Mouse (Mus musculus) kidney, adult 18-20 months (tissue): ENCODE results near the gene Dusp16.

Experiments
- DNase-seq: peaks from one replicate; pipeline ENCODE4 v3.0.0; 2021

Gene Dusp16

GRCm38 (mm10) chr6:134791251-134792118 is 940 bp downstream of the Dusp16 start:
- DNase-seq: peak; percentile 56

DNA sequence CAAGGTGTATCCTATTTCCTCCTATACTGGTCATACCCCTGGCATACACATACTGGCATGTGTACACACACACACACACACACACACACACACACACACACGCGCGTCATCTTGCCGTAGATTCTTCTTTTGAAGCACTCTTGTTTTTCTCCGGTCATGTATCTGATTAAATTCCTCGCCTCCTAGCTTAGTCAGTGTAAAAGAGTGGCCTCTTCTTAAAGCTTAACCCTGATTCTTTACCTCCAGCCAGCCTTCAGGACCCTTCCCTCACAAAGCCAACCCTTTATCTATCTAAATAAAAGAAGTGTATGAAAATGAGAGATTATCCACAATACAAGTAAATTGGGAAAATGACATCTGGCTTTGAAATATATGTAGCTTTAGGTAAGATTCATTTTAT is 3.3 kb downstream of the Dusp16 start:
- no peak for DNase-seq

DNA sequence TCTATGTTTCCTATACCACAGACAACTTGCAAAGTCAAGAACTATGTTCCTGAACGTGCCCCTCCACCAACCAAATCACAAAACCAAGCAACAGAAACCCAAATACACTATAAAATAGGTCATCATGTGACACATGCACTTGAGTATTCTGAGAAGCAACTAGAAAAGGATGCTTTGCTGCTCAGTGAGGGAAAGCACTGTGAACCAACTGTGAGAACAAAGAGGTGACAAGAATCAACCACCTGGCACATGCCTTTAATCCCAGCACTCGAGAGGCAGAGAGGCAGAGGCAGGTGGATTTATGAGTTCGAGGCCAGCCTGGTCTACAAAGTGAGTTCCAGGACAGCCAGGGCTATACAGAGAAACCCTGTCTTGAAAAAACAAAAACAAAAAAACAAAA is 6.0 kb downstream of the Dusp16 start:
- DNase-seq: no peak

GRCm38 (mm10) chr6:134782900-134783299 is 9.5 kb downstream of the Dusp16 start:
- DNase-seq: no peak

- DNase-seq: no peak
Measured at GRCm38 (mm10) chr6:134781494-134781913, 10.9 kb downstream of the Dusp16 start.

GRCm38 (mm10) chr6:134780024-134780423 is 12.4 kb downstream of the Dusp16 start:
- DNase-seq: no peak

DNA sequence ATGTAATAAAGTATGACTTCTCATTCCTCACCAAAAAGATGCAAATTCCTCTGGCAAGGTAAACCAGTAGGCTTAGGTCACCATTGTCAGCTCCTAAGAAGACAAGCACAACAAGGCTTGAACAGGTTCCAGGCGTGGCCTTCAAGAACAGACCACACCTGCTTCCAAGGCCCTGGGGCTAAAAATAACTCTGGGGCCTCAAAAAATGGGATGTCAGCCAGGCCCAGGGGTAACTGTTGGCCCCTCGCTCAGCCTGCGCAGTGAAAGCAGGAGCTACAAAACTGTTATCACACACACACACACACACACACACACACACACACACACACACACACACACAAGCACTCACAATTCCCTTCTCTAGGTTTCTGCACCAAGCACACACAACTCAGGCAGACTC is 18.5 kb downstream of the Dusp16 start:
- no peak for DNase-seq

DNA sequence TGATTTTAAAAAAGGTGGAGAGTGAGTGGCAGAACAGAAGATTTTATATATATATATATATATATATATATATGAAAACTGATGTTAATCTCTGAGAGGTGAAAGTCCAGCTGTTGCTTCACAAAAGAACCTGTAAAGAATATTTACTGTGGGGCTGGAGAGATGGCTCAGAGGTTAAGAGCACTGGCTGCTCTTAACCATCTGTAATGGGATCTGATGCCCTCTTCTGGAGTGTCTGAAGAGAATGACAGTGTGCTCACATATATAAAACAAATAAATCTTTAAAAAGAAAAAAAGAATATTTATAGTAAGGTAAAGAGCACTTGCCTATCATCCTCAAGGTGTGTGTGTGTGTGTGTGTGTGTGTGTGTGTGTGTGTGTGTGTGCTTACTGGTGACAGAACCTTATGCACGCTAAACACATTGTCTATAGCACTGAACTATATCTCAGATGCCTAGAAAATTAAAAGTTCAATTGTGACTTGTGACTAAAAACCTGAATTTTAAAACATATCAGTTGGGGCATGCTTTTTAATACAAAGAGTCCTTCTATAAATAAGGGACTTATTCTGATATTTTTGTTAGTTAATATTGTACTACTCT is 19.0 kb downstream of the Dusp16 start:
- DNase-seq: no peak

GRCm38 (mm10) chr6:134770339-134770738 is 22.1 kb downstream of the Dusp16 start:
- no peak for DNase-seq

DNA sequence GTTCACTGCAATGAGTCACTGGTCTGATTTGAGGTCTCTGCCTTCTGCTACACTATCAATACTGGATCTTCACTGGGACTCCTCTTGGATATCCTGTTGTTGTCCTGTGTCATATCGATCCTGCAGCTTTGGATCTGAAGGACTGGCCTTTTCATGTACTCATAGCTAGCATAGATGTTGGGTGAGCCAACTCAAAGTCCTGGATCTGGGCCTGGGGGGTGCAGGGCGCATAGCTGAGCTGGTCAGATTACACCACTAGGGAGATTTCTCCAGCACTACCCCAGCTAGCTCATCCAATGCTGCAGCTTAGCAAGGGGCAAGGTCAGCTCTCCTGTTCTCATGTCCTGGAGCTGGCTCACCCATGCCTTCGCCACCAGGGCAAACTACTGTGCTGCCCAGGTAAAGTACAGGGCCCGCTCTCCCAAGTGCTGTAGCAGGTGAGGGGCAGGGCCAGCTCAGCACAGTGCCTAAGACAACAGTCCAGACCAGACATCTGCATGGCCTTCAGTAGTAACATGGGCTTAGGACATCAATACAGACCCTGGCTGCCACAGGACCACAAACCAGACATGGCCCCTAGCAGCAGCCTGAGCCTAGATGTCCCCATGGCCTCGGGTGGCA is 27.9 kb downstream of the Dusp16 start:
- DNase-seq: no peak

DNA sequence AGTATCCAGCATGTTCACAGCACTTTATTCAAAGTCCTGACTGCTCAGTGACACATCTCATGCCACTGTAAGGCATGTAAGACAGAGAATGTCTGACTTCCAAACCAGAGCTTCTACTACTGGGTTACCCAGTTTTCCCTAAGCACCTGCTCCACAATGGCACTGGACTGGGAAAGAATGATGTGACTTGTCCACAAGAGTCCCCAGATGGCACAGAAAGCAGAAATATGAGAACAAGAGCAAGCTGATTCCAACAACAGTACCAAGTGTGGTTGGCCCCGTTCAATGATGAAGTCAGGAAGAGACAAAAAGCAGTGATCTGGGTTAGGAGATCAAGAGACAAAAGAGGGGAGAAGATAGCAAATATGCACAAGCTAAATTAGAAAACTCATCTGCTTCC is 29.0 kb downstream of the Dusp16 start:
- DNase-seq: no peak

GRCm38 (mm10) chr6:134761808-134762207 is 30.6 kb downstream of the Dusp16 start:
- DNase-seq: no peak

DNA sequence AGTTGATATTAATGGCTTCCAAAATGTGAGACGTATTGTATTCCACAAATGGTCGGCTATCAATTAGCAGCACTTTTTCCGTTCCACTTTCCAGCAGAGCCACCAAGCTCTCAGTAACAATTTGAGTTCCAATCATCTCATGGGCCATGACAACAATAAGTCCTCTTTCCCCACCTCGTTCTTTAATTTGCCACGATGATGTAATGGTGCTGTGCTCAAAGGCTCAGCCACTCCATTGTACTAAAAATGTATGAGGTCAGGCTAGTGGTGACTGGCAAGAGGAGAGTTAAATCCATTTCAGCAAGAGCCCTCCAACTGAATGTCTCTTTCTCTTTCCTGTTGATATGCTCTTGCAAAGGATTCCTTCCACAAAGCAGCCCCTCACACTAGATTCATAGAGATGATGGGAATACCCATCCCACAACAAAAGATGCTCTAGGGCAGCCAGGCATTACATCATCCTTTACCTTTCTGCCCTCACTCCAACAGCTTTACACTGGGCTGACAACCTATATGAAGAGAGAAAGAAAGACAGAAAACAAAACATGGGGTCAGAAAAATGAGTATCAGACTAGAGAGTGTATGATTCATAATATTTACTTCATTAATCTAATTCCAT is 31.4 kb downstream of the Dusp16 start:
- no peak for DNase-seq

GRCm38 (mm10) chr6:134756058-134756457 is 36.4 kb downstream of the Dusp16 start:
- DNase-seq: no peak

- no peak for DNase-seq
Measured at GRCm38 (mm10) chr6:134753858-134754257, 38.6 kb downstream of the Dusp16 start.

GRCm38 (mm10) chr6:134753412-134753811 is 39.0 kb downstream of the Dusp16 start:
- DNase-seq: no peak

DNA sequence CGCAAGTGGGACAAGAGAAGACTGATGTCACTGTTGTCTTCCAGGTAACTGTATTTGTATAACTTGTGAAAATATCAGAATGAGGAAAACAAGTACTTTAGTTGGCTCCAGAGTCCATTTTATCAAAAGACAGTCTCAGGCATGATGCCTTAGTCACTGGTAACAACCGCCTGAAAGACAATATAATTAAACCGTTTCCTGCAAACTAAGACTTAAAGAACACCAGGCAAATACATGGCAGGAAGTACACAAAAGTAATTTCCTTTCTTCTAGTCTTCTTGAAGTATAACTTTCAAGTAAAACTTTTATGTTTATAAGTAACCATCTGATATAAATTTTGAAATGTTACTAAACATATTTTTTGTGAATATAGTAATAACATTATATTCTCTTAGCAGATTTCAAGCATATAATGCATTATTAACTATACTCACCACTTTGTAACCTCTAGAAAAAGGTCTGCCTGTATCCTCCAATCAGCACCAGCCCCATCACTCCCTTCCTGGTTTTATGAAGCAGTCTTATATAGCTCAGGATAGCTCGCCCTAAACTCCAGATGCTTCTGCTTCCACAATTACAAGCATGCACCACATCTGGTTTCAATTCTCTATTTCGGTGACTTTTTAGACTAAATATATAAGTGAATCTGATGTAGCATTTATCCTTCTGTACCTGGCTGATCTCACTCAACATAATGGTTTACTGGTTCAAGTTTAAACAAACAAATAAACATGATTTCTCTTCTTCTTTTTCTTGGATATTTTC is 40.4 kb downstream of the Dusp16 start:
- no peak for DNase-seq

DNA sequence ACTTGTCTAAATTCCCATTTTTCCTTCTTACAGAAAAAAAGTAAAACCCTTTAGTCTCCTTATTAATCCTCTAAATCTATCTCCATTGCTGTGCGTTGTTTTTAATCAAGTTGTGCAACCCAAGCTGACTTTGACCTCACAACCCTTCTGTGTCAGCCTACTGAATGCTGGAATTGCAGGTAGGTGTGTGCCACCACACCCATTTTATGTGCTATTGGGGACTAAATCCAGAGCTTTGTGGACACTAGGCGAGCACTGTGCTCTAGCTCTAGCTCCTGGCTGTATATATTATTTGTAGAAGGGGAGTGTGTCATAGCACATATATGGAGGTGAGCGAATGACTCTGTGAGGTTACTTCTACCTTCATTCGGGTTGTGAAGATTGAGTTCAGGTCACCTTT is 41.3 kb downstream of the Dusp16 start:
- DNase-seq: no peak

GRCm38 (mm10) chr6:134748126-134748525 is 44.3 kb downstream of the Dusp16 start:
- no peak for DNase-seq

DNA sequence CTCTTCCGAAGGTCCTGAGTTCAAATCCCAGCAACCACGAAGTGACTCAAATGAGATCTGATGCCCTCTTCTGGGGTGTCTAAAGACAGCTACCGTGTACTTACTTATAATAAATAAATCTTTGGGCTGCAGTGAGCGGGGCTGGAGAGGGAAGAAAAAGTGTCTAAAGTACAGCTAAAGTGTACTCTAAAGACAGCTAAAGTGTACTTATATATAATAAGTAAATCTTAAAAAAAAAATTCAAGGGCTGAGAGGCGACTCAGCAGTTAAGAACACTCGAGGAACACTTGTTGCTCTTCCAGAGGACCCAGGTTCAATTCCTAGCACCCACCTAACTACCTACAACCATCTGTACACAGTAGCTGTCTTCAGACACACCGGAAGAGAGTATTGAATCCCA is 46.5 kb downstream of the Dusp16 start:
- no peak for DNase-seq

DNA sequence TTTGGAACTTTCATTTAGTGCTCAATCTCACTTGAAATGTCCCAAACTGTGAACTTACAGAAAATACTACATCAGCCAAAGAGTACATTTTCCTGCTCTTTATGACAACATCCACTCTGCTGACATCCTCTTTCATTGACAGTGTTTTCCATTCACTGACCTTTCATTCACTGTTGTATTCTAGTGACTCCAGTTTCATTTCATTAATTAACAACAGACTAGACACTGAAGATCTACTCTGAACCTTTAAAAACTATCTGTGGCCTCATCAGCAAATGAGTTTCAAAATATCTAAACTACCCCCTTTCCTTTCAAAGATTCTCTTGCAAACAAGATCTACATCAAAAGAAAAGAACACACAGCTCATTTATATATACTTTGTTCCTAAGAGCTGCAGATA is 48.9 kb downstream of the Dusp16 start:
- DNase-seq: no peak

DNA sequence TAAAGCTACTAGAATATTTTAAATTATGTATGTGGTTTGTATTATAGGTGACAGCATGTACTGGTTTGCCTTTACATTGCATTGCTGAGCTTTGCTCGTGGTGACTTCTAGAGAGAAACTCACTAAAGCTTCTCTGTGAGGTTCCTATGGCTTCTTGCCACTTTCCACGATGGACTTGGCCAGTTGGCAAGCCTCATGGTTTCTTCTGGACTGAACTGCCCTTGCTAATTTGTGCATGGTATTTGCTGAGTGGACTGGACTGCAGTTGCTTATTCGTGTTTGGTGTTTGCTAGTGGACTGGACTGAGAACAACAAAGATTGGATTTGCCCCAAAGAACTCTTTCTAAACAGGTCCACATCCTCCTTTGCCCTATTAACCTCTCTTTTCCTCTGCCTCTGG is 55.6 kb downstream of the Dusp16 start:
- peak; percentile 45 for DNase-seq

- DNase-seq: no peak
Measured at GRCm38 (mm10) chr6:134733800-134734221, 58.6 kb downstream of the Dusp16 start.
